ENCODE assay signal across 15 mouse cellular contexts in genomic region chr1:80710097-80710541, GRCm38 (mm10). TPM values are rescaled to one million over a fixed set of nuclear protein-coding genes. Genes with fewer than 3 reads are reported as not detected.
DNase-seq lines count a peak whose midpoint lies in the region; ATAC-seq and TF ChIP-seq lines count a peak whose summit lies in the region.
"Had no signal": no experiment of that assay in that cellular context is flagged by ENCODE, and none has a peak within 500 bp of the region (broad histone marks: within the 10 kb centered on the region; RNA-seq: fewer than 3 reads in every experiment).

No protein-coding gene starts in this region.

- no peak overlapping the region for H3K4me3 ChIP-seq in forebrain, embryonic 15.5 days
- H3K4me3 ChIP-seq in forebrain, embryonic 13.5 days = no peak overlapping the region
- H3K4me3 ChIP-seq in kidney, embryonic 15.5 days (replicated peaks) = no peak overlapping the region
- H3K4me3 ChIP-seq in cortical plate, adult 2 months (ENCODE audit: insufficient read depth, low read length) = peak overlapping the region; percentile 16; the same call in 1 of the 2 replicates
- no peak overlapping the region for H3K4me3 ChIP-seq in limb, embryonic 15.5 days
- H3K4me3 ChIP-seq: erythroblast, embryonic 14.5 days; liver, embryonic 15.5 days; midbrain, embryonic 13.5 days had no signal

- TF ChIP-seq CTCF in cortical plate, adult 2 months (IDR thresholded peaks at IDR 0.05; ENCODE audit: extremely low read depth, insufficient read depth, low read length) = no peak

- H3K36me3 ChIP-seq in forebrain, embryonic 15.5 days = no peaks in the 10 kb centered on the region
- H3K36me3 ChIP-seq in forebrain, embryonic 13.5 days (ENCODE audit: poor library complexity, severe bottlenecking) = no peaks in the 10 kb centered on the region
- no peaks in the 10 kb centered on the region for H3K36me3 ChIP-seq in kidney, embryonic 15.5 days
- no peaks in the 10 kb centered on the region for H3K36me3 ChIP-seq in limb, embryonic 15.5 days
- H3K36me3 ChIP-seq: G1E; liver, embryonic 15.5 days; midbrain, embryonic 13.5 days had no signal

- H3K9me3 ChIP-seq in forebrain, embryonic 15.5 days = no peaks in the 10 kb centered on the region
- no peaks in the 10 kb centered on the region for H3K9me3 ChIP-seq in forebrain, embryonic 13.5 days (replicated peaks)
- no peaks in the 10 kb centered on the region for H3K9me3 ChIP-seq in kidney, embryonic 15.5 days (replicated peaks)
- H3K9me3 ChIP-seq in limb, embryonic 15.5 days = no peaks in the 10 kb centered on the region
- H3K9me3 ChIP-seq: liver, embryonic 15.5 days; midbrain, embryonic 13.5 days had no signal

- no peaks in the 10 kb centered on the region; the same call in 1 of the 2 replicates for H3K27me3 ChIP-seq in forebrain, embryonic 15.5 days
- no peaks in the 10 kb centered on the region for H3K27me3 ChIP-seq in forebrain, embryonic 13.5 days
- no peaks in the 10 kb centered on the region for H3K27me3 ChIP-seq in kidney, embryonic 15.5 days
- no peaks in the 10 kb centered on the region for H3K27me3 ChIP-seq in limb, embryonic 15.5 days
- H3K27me3 ChIP-seq: liver, embryonic 15.5 days; midbrain, embryonic 13.5 days had no signal

- ATAC-seq in forebrain, embryonic 15.5 days (replicated peaks) = peak; percentile 41; the same call in 1 of the 2 replicates
- no peak for ATAC-seq in forebrain, embryonic 13.5 days
- no peak for ATAC-seq in kidney, embryonic 15.5 days (replicated peaks; ENCODE audit: low FRiP score)
- ATAC-seq in limb, embryonic 15.5 days (ENCODE audit: insufficient number of reproducible peaks, low FRiP score, low TSS enrichment, low read depth) = 0 out of 2 replicates have a peak, but pooled peaks have one; percentile 48
- ATAC-seq: activated CD4-positive, CD25-positive, alpha-beta regulatory T cell, adult 4 months; midbrain, embryonic 13.5 days had no signal

- no peak overlapping the region for H3K27ac ChIP-seq in forebrain, embryonic 15.5 days (replicated peaks)
- no peak overlapping the region for H3K27ac ChIP-seq in forebrain, embryonic 13.5 days
- H3K27ac ChIP-seq in kidney, embryonic 15.5 days = peak overlapping the region; percentile 32; the same call in 1 of the 2 replicates
- no peak overlapping the region for H3K27ac ChIP-seq in cortical plate, adult 2 months (ENCODE audit: insufficient read depth, low read length)
- H3K27ac ChIP-seq in limb, embryonic 15.5 days = peak overlapping the region; percentile 47
- H3K27ac ChIP-seq: liver, embryonic 15.5 days; midbrain, embryonic 13.5 days had no signal

- peaks cover 10% of the 10 kb centered on the region for H3K4me1 ChIP-seq in forebrain, embryonic 15.5 days
- peaks cover 6% of the 10 kb centered on the region; the same call in 1 of the 2 replicates for H3K4me1 ChIP-seq in forebrain, embryonic 13.5 days
- peaks cover 3% of the 10 kb centered on the region; the same call in 1 of the 2 replicates for H3K4me1 ChIP-seq in kidney, embryonic 15.5 days
- no peaks in the 10 kb centered on the region for H3K4me1 ChIP-seq in cortical plate, adult 2 months (ENCODE audit: control insufficient read depth, insufficient read depth, low read length)
- peaks cover 12% of the 10 kb centered on the region for H3K4me1 ChIP-seq in limb, embryonic 15.5 days
- H3K4me1 ChIP-seq: liver, embryonic 15.5 days had no signal

- H3K4me2 ChIP-seq in forebrain, embryonic 15.5 days (replicated peaks) = no peak overlapping the region
- no peak overlapping the region for H3K4me2 ChIP-seq in forebrain, embryonic 13.5 days
- H3K4me2 ChIP-seq in kidney, embryonic 15.5 days = no peak overlapping the region
- no peak overlapping the region; the same call in 1 of the 2 replicates for H3K4me2 ChIP-seq in limb, embryonic 15.5 days
- H3K4me2 ChIP-seq: liver, embryonic 15.5 days; midbrain, embryonic 13.5 days had no signal

- no peak for DNase-seq in kidney, postnatal 4 days
- DNase-seq in adipocyte (ENCODE audit: low spot score) = no peak
- no peak for DNase-seq in layer of hippocampus, adult 8-10 months (ENCODE audit: low spot score in 2 of 2)
- DNase-seq: cerebellum, postnatal 14 days; right cerebral cortex, postnatal 4 days had no signal

- H3K9ac ChIP-seq in forebrain, embryonic 15.5 days (replicated peaks) = no peak overlapping the region
- no peak overlapping the region for H3K9ac ChIP-seq in forebrain, embryonic 13.5 days
- no peak overlapping the region for H3K9ac ChIP-seq in kidney, embryonic 15.5 days
- H3K9ac ChIP-seq in limb, embryonic 15.5 days = no peak overlapping the region
- H3K9ac ChIP-seq: liver, embryonic 15.5 days; midbrain, embryonic 13.5 days had no signal

- 56% methylated on average over 5 of the region's 5 CpGs for WGBS in forebrain, embryonic 15.5 days
- WGBS in forebrain, embryonic 13.5 days = 70% methylated on average over 5 of the region's 5 CpGs
- WGBS in kidney, embryonic 15.5 days = 64% methylated on average over 5 of the region's 5 CpGs
- 27% methylated on average over 5 of the region's 5 CpGs for WGBS in limb, embryonic 15.5 days

- no peak for TF ChIP-seq POLR2A in cortical plate, adult 2 months (IDR thresholded peaks at IDR 0.05; ENCODE audit: extremely low read depth, insufficient read depth, low read length)

RNA-seq across cellular contexts. Expression of gene Dock10, which starts 48.2 kb away (rescaled TPM):
- polyA plus RNA-seq in forebrain, embryonic 15.5 days (2015; fragmentation: Nextera tagmentation; extraction: Ambion mirVana) = 1.9 and 2.1 TPM in 2 replicates
- polyA plus RNA-seq in forebrain, embryonic 13.5 days (2015; fragmentation: Nextera tagmentation; extraction: Ambion mirVana) = 1.3 and 2.2 TPM in 2 replicates
- 4.6 and 4.7 TPM in 2 replicates for polyA plus RNA-seq in kidney, embryonic 15.5 days (2015; fragmentation: Nextera tagmentation; extraction: Ambion mirVana)
- 23.3 and 23.8 TPM in 2 replicates for polyA plus RNA-seq in cortical plate, adult 2 months (2012; rRNA removed)
- polyA plus RNA-seq in limb, embryonic 15.5 days (2015; fragmentation: Nextera tagmentation; extraction: Ambion mirVana) = 5.5 and 6.0 TPM in 2 replicates
- total RNA-seq in layer of hippocampus, adult 8-10 months (2022) = 10 to 100 TPM; 76.7 to 93.2 (median 85.1) TPM
- polyA plus RNA-seq: G1E had no signal

Comparison
In these comparisons a context has a peak if more than half of its experiments do, and no peak if none do; other contexts are left out.
1. ATAC-seq: peak in forebrain, embryonic 15.5 days (single experiment) and limb, embryonic 15.5 days (single experiment); none in forebrain, embryonic 13.5 days (single experiment) and kidney, embryonic 15.5 days (single experiment).
2. H3K27ac ChIP-seq: peak in kidney, embryonic 15.5 days (single experiment) and limb, embryonic 15.5 days (single experiment); none in forebrain, embryonic 15.5 days (single experiment), forebrain, embryonic 13.5 days (single experiment) and cortical plate, adult 2 months (single experiment).